Mouse (Mus musculus) neural tube, embryonic 15.5 days (tissue): Measurements from ENCODE around the gene Gnb1l. TPM values are rescaled to one million over a fixed set of nuclear protein-coding genes. Genes with fewer than 3 reads are reported as not detected.

ENCODE experiments used
- ATAC-seq: fragments of 200-750 bp; cut with Nextera tagmentation; 2 replicates; pipeline ENCODE4 v1.8.0; 2017; ENCODE audit warnings: mild to moderate bottlenecking, moderate TSS enrichment, moderate library complexity; ENCODE audit not compliant: low FRiP score
- H3K27ac ChIP-seq: fragments of 300-500 bp; sonication (generic); replicated peaks from 2 replicates; pipeline ENCODE4 v1.5.1; 2015; ENCODE audit warnings: mild to moderate bottlenecking, inconsistent platforms
- H3K27me3 ChIP-seq: fragments of 300-500 bp; sonication (generic); replicated peaks from 2 replicates; pipeline ENCODE4 v1.6.1; 2015; ENCODE audit warnings: inconsistent platforms
- H3K36me3 ChIP-seq: fragments of 300-500 bp; sonication (generic); 2 replicates; pipeline ENCODE4 v1.6.1; 2015; ENCODE audit warnings: inconsistent platforms
- H3K4me1 ChIP-seq: fragments of 300-500 bp; sonication (generic); 2 replicates; pipeline ENCODE4 v1.6.1; 2015; ENCODE audit warnings: inconsistent platforms
- H3K4me2 ChIP-seq: fragments of 300-500 bp; sonication (generic); 2 replicates; pipeline ENCODE4 v1.6.1; 2015; ENCODE audit warnings: inconsistent platforms, mild to moderate bottlenecking, moderate library complexity
- H3K4me3 ChIP-seq: fragments of 300-500 bp; sonication (generic); replicated peaks from 2 replicates; pipeline ENCODE4 v1.5.1; 2015; ENCODE audit warnings: mild to moderate bottlenecking, inconsistent platforms
- H3K9ac ChIP-seq: fragments of 300-500 bp; sonication (generic); replicated peaks from 2 replicates; pipeline ENCODE4 v1.6.1; 2015; ENCODE audit warnings: mild to moderate bottlenecking, inconsistent platforms
- H3K9me3 ChIP-seq: fragments of 300-500 bp; sonication (generic); replicated peaks from 2 replicates; pipeline ENCODE4 v1.6.1; 2016; ENCODE audit warnings: inconsistent platforms
- WGBS: fragments of 180-500 bp; shearing (Covaris S2); methylation state at CpG from one replicate; pipeline ENCODE4 v1.1.7; 2015; ENCODE audit warnings: mixed read lengths; 5-methylcytosine and 5-hydroxymethylcytosine counted together
- polyA plus RNA-seq: library from polyadenylated mRNA; unstranded; fragments of >200 nt; fragmentation: Nextera tagmentation; extraction: Ambion mirVana; gene quantifications from 2 replicates; pipeline ENCODE4 v1.2.1, GENCODE M21; 2015

Gene Gnb1l
- polyA plus RNA-seq, 1 experiment from 2014 or later: 16.1 TPM

GRCm38 (mm10) chr16:18483839-18484238 lies 14.7 kb upstream of the Gnb1l start:
- H3K4me1 ChIP-seq: peaks cover 6% of the 10 kb centered on the region; the same call in 1 of the 2 replicates
- WGBS: 67% methylated on average over 5 of the region's 5 CpGs
- no peak overlapping the region for H3K9ac ChIP-seq

GRCm38 (mm10) chr16:18484386-18484785 lies 14.1 kb upstream of the Gnb1l start:
- Histone ChIP-seq H3K9ac (no peak overlapping the region), H3K9me3 (no peaks in the 10 kb centered on the region), H3K27me3 (no peaks in the 10 kb centered on the region), H3K27ac (no peak overlapping the region), H3K4me2 (no peak overlapping the region), H3K36me3 (no peaks in the 10 kb centered on the region), H3K4me1 (peaks cover 6% of the 10 kb centered on the region; the same call in 1 of the 2 replicates), H3K4me3 (no peak overlapping the region)
- 10% methylated on average over 4 of the region's 4 CpGs for WGBS
- ATAC-seq: no peak

More at GRCm38 (mm10) chr16:18483839-18484238, 14.7 kb upstream of the Gnb1l start:
- H3K27ac ChIP-seq: no peak overlapping the region
- no peaks in the 10 kb centered on the region for H3K9me3 ChIP-seq
- H3K27me3 ChIP-seq: no peaks in the 10 kb centered on the region
- ATAC-seq: no peak
- H3K4me2 ChIP-seq: no peak overlapping the region
- no peak overlapping the region for H3K4me3 ChIP-seq
- H3K36me3 ChIP-seq: no peaks in the 10 kb centered on the region

GRCm38 (mm10) chr16:18484794-18485435 lies 13.6 kb upstream of the Gnb1l start:
- no peaks in the 10 kb centered on the region for H3K9me3 ChIP-seq
- H3K27ac ChIP-seq: no peak overlapping the region
- H3K36me3 ChIP-seq: no peaks in the 10 kb centered on the region
- 32% methylated on average over 5 of the region's 5 CpGs for WGBS
- H3K4me3 ChIP-seq: no peak overlapping the region
- no peak overlapping the region for H3K9ac ChIP-seq
- no peak overlapping the region for H3K4me2 ChIP-seq
- ATAC-seq: no peak
- H3K27me3 ChIP-seq: no peaks in the 10 kb centered on the region
- peaks cover 6% of the 10 kb centered on the region; the same call in 1 of the 2 replicates for H3K4me1 ChIP-seq

- no peak overlapping the region for H3K4me3 ChIP-seq
- no peak for ATAC-seq
- no peaks in the 10 kb centered on the region for H3K9me3 ChIP-seq
- WGBS: 100% methylated on average over 2 of the region's 2 CpGs
- peaks cover 6% of the 10 kb centered on the region; the same call in 1 of the 2 replicates for H3K4me1 ChIP-seq
- no peaks in the 10 kb centered on the region for H3K27me3 ChIP-seq
- no peaks in the 10 kb centered on the region for H3K36me3 ChIP-seq
- H3K9ac ChIP-seq: no peak overlapping the region
- no peak overlapping the region for H3K4me2 ChIP-seq
- no peak overlapping the region for H3K27ac ChIP-seq
Measured at GRCm38 (mm10) chr16:18486126-18486525, 12.4 kb upstream of the Gnb1l start.

GRCm38 (mm10) chr16:18490281-18490680 lies 8.2 kb upstream of the Gnb1l start:
- H3K4me3 ChIP-seq: no peak overlapping the region
- 97% methylated on average over 3 of the region's 3 CpGs for WGBS
- no peak overlapping the region for H3K27ac ChIP-seq
- H3K36me3 ChIP-seq: no peaks in the 10 kb centered on the region
- no peak overlapping the region for H3K9ac ChIP-seq
- no peaks in the 10 kb centered on the region for H3K9me3 ChIP-seq
- H3K27me3 ChIP-seq: no peaks in the 10 kb centered on the region
- no peak for ATAC-seq
- no peak overlapping the region for H3K4me2 ChIP-seq
- no peaks in the 10 kb centered on the region for H3K4me1 ChIP-seq

- H3K4me3 ChIP-seq: no peak overlapping the region
- H3K27me3 ChIP-seq: no peaks in the 10 kb centered on the region
- ATAC-seq: no peak
- no peaks in the 10 kb centered on the region for H3K4me1 ChIP-seq
- no peak overlapping the region for H3K27ac ChIP-seq
- H3K4me2 ChIP-seq: no peak overlapping the region
- H3K9ac ChIP-seq: no peak overlapping the region
- WGBS: 53% methylated on average over 1 of the region's 1 CpGs
- no peaks in the 10 kb centered on the region for H3K9me3 ChIP-seq
- H3K36me3 ChIP-seq: no peaks in the 10 kb centered on the region
Measured at GRCm38 (mm10) chr16:18490894-18491293, 7.6 kb upstream of the Gnb1l start.

- peak overlapping the region; percentile 75 for H3K4me3 ChIP-seq
- ATAC-seq: peak; percentile 72
- WGBS: 4% methylated on average over 6 of the region's 6 CpGs
Measured at GRCm38 (mm10) chr16:18497865-18498515, 523 bp upstream of the Gnb1l start.

GRCm38 (mm10) chr16:18498996-18499395 lies 483 bp downstream of the Gnb1l start:
- Histone ChIP-seq H3K36me3 (peaks cover 19% of the 10 kb centered on the region), H3K4me3 (peak overlapping the region; percentile 75), H3K27ac (peak overlapping the region; percentile 80), H3K27me3 (no peaks in the 10 kb centered on the region), H3K4me1 (peaks cover 30% of the 10 kb centered on the region), H3K9me3 (no peaks in the 10 kb centered on the region), H3K9ac (peak overlapping the region; percentile 82), H3K4me2 (peak overlapping the region; percentile 89)
- no peak for ATAC-seq
- 0% methylated on average over 24 of the region's 24 CpGs for WGBS

More at GRCm38 (mm10) chr16:18497865-18498515, 523 bp upstream of the Gnb1l start:
- H3K36me3 ChIP-seq: peaks cover 15% of the 10 kb centered on the region
- peak overlapping the region; percentile 89 for H3K4me2 ChIP-seq
- peak overlapping the region; percentile 94 for H3K27ac ChIP-seq
- no peaks in the 10 kb centered on the region for H3K9me3 ChIP-seq
- peak overlapping the region; percentile 82 for H3K9ac ChIP-seq
- peaks cover 30% of the 10 kb centered on the region for H3K4me1 ChIP-seq
- H3K27me3 ChIP-seq: no peaks in the 10 kb centered on the region

GRCm38 (mm10) chr16:18501531-18501930 lies 3.0 kb downstream of the Gnb1l start:
- Histone ChIP-seq H3K4me3 (no peak overlapping the region), H3K9me3 (no peaks in the 10 kb centered on the region), H3K27me3 (no peaks in the 10 kb centered on the region), H3K4me2 (no peak overlapping the region), H3K36me3 (peaks cover 26% of the 10 kb centered on the region), H3K4me1 (peaks cover 30% of the 10 kb centered on the region), H3K27ac (no peak overlapping the region), H3K9ac (no peak overlapping the region)
- no peak for ATAC-seq
- WGBS: 98% methylated on average over 6 of the region's 6 CpGs

- Histone ChIP-seq H3K27ac (no peak overlapping the region), H3K4me2 (no peak overlapping the region), H3K36me3 (peaks cover 26% of the 10 kb centered on the region), H3K9ac (no peak overlapping the region), H3K4me1 (peaks cover 20% of the 10 kb centered on the region), H3K9me3 (no peaks in the 10 kb centered on the region), H3K27me3 (no peaks in the 10 kb centered on the region), H3K4me3 (no peak overlapping the region)
- no peak for ATAC-seq
- 96% methylated on average over 14 of the region's 14 CpGs for WGBS
Measured at GRCm38 (mm10) chr16:18503566-18504342, 5.2 kb downstream of the Gnb1l start.

GRCm38 (mm10) chr16:18506524-18507199 lies 8.1 kb downstream of the Gnb1l start:
- Histone ChIP-seq H3K9ac (no peak overlapping the region), H3K9me3 (no peaks in the 10 kb centered on the region), H3K4me2 (no peak overlapping the region), H3K4me1 (no peaks in the 10 kb centered on the region), H3K27ac (no peak overlapping the region), H3K36me3 (peaks cover 18% of the 10 kb centered on the region), H3K27me3 (no peaks in the 10 kb centered on the region), H3K4me3 (no peak overlapping the region)
- ATAC-seq: no peak
- 96% methylated on average over 3 of the region's 3 CpGs for WGBS
